Mouse (Mus musculus) kidney, adult 11 months (tissue): ENCODE data around the gene Hmcn1.

Experiments
- DNase-seq: peaks from one replicate; pipeline ENCODE4 v3.0.0; 2022

Hmcn1 gene

DNA sequence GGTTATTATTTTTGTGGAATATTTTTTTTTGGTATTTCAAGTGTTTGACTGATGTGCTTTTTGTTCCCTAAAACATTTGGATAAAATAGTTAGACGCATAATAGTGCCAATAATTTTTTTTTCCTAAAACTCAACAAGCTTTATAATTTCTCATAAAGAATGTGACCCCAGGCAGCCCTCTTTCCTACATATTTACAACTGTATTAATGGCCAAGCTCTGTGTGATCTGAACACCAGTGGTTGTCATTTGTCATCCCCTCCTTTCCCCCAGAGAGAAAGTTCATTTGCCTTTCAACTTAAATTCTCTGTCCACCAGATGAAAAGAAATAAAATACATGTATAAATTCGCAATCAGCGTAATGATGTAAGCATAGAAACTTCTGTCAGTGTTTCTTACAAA lies 121.1 kb downstream of the Hmcn1 start:
- DNase-seq: no peak

DNA sequence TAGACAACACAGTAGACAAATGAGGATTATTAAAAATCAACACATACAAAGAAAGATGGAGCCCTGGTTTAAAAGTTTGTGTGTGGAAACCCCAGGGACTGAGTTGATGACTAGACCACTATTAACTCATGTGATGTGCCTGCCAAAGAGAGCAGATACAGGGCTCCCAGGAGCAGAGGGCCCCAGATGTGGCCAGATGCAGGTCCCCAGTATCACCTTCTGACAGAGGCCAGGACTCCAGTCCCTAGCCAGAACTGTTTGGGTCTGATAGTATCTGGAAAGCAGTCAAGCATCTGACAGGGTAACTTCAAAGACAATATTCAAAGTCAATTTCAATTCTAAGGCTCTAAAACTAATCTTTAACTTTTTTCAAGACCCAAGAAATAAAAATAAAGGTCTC lies 124.0 kb downstream of the Hmcn1 start:
- DNase-seq: no peak

DNA sequence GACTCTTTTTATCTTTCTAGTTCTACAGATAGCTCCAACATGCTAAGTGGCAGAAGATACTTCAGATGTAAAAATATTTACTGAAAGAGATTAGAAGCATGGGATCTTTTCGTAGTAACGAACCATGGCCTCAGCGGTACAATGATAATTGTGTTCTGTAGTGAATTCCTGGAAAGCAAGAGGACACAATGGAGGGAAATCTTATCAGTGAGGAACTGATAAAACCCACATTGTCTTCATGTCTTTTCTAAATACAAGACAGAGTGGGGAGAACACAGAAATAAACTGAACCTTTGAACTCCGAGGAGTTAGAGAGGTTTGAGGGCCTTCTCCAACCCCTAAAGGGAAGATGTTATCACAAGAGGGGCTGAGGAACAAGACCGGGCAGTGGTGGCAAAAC lies 126.6 kb downstream of the Hmcn1 start:
- no peak for DNase-seq

DNA sequence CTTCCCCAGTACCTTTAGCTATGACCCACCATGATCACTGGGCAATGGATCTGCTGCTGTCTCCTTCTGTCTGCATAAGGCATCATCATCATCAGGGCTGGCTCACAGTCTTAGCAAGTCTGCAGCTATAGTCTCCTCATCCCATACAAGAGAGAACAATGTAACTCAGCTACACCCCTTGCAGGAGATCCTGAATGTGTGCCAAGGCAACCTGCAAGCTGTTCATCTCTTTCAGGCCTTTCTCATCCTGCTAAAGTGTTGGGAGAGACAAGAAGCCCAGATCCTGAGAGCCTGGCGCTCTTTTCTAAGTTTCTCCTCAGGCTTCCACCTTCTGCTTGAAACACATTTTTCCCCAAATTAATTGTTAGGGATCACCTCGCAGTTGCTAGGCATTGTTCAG lies 135.5 kb downstream of the Hmcn1 start:
- DNase-seq: no peak

GRCm38 (mm10) chr1:150833448-150833847 lies 159.8 kb downstream of the Hmcn1 start:
- no peak for DNase-seq

GRCm38 (mm10) chr1:150829851-150830250 lies 163.4 kb downstream of the Hmcn1 start:
- no peak for DNase-seq

- DNase-seq: no peak
Observed at GRCm38 (mm10) chr1:150827169-150827568, 166.1 kb downstream of the Hmcn1 start.

- DNase-seq: no peak
Observed at GRCm38 (mm10) chr1:150824334-150825005, 168.8 kb downstream of the Hmcn1 start.

- no peak for DNase-seq
Observed at GRCm38 (mm10) chr1:150816035-150816807, 177.0 kb downstream of the Hmcn1 start.

DNA sequence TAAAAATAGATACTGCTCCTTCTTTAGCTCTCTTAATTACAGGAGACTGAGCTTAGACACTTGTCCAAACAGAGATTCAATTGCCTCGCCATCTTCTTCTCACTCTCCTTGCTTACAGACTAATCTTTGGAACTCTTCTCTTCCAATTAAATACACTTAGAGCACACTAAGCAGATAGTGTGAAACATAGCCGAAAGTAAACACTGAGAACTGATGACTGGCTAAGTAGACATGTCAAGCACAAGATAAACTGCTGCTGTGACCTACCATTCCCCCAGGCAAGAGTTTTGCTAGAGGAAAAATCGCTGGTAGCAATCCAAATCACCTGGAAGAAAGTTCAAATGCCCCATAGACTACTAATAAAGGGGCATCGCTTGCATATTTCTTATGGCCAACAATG lies 178.3 kb downstream of the Hmcn1 start:
- DNase-seq: no peak

DNA sequence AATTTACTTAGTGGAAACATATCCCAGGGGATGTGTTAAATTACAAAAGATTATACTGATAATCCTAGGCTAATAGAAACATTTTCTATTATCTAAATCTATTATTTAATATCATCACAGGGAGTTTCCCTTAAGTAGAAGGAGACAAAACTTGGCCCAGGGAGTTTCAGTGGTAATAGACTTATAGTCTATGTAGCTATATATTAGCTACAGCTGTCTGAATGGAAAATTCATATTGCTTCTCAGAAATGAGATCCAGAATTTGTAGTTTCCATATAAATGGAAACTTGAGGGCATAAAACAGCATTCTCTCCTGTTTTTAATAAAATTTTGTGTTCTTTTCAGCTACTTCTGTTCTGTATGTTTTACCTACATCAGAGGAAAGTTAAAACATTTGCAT lies 179.9 kb downstream of the Hmcn1 start:
- DNase-seq: no peak

DNA sequence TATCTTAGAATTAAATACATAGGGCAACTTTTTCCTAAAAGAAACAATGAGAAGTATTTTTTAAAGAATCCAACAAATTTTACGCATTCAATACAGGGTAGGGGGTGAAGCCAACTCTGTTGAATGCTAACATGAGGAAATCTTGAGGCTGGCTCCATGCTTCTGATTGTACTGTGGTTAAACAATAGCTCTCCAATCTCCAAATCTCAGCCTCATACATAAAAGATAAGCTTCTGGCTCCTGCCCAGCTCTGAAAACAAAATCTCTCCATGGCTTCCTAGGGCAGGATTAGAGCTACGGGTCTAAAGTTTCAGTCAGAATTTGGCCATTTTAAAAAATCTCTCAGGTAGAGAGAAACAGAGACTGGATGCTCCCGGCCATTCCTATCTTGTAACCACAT lies 186.4 kb downstream of the Hmcn1 start:
- DNase-seq: no peak

DNA sequence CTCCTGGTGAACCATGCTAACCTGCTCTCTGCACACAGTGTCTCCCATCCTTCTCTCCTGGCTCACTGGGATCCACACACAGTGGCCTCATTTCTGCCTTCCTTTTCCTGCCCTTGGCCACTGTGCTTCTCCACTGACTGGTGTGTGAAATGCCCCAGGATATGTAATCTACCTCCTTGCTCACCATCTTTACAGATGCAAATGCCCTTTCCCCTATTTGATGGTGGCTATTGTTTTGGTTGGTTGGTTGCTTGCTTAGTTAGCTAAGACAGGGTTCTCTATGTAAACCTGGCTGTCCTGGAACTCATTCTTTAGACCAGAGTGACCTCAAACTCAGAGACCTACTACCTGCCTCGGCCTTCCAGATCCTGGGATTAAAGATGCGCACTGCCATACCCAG lies 187.8 kb downstream of the Hmcn1 start:
- no peak for DNase-seq

- no peak for DNase-seq
Observed at GRCm38 (mm10) chr1:150804235-150805099, 188.8 kb downstream of the Hmcn1 start.

- no peak for DNase-seq
Observed at GRCm38 (mm10) chr1:150802642-150803041, 190.6 kb downstream of the Hmcn1 start.

- no peak for DNase-seq
Observed at GRCm38 (mm10) chr1:150800611-150801263, 192.5 kb downstream of the Hmcn1 start.

- no peak for DNase-seq
Observed at GRCm38 (mm10) chr1:150798651-150799050, 194.6 kb downstream of the Hmcn1 start.

GRCm38 (mm10) chr1:150786746-150787145 lies 206.5 kb downstream of the Hmcn1 start:
- no peak for DNase-seq

DNA sequence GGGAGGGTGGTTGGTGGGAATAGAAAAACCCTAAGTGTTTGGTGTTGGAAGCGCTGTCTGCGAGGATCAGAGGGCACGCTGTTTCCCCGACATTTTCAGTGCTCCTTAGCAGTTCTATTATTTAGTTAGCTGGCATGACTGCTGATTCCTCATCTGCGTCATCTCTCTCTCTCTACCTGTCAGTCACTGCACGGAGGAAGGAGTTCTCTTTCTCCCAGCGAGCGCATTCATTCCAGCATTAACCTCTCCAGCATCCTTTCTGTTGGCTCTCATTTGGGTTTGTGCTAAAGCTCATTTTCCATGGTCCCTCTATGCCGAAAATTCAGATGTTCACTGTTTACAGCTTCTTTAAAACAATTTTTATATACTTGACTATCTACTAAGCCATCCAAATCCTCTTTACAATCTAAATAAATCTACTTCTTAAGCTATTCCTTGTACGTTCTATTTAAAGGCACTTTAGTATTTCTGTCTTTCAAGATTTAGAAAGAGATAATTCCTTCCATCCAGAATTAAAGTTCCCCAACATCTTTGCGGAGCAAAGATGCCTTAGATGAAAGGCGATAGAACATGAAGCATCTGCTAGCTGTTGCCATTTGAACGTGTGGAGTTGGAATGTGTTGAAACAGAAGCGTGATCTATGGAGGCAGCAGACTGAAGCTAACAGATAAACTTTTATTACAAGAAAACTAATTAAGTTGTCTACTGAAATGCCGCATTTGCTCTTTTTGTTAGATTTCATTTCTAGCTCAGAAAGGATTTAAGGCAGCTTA lies 210.0 kb downstream of the Hmcn1 start:
- no peak for DNase-seq

GRCm38 (mm10) chr1:150779902-150780301 lies 213.3 kb downstream of the Hmcn1 start:
- no peak for DNase-seq

DNA sequence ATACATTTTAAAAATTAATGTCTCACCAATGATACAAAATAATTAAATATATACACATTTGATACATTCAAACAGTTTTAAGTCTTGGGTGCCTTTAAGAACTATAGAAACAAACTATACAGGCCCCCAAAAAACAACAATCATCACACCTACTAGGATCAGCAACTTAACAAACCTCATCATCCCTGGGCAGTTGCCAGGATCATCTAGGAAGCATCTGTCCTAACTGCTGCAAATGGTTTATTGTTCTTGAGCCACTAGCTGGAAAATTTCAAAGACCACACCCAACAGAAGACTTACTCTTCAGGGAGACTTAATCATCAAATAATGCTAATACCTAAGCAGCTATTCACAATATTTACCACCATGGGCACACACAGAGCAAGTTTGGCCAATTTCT lies 216.5 kb downstream of the Hmcn1 start:
- no peak for DNase-seq

- DNase-seq: no peak
Observed at GRCm38 (mm10) chr1:150775742-150776141, 217.5 kb downstream of the Hmcn1 start.
